Mouse (Mus musculus) neural tube, embryonic 15.5 days (tissue): ENCODE measurements at regions not wholly inside any gene's neighbourhood (a gene's known extent, or its start where the extent isn't known, plus 50 kb on each side); places are given as distances from the start of the nearest gene placed in this dataset.

Experiments
- ATAC-seq: fragments of 200-750 bp; cut with Nextera tagmentation; 2 replicates; pipeline ENCODE4 v1.8.0; 2017; ENCODE audit warnings: mild to moderate bottlenecking, moderate TSS enrichment, moderate library complexity; ENCODE audit not compliant: low FRiP score
- H3K27ac ChIP-seq: fragments of 300-500 bp; sonication (generic); replicated peaks from 2 replicates; pipeline ENCODE4 v1.5.1; 2015; ENCODE audit warnings: mild to moderate bottlenecking, inconsistent platforms
- H3K27me3 ChIP-seq: fragments of 300-500 bp; sonication (generic); replicated peaks from 2 replicates; pipeline ENCODE4 v1.6.1; 2015; ENCODE audit warnings: inconsistent platforms
- H3K36me3 ChIP-seq: fragments of 300-500 bp; sonication (generic); 2 replicates; pipeline ENCODE4 v1.6.1; 2015; ENCODE audit warnings: inconsistent platforms
- H3K4me1 ChIP-seq: fragments of 300-500 bp; sonication (generic); 2 replicates; pipeline ENCODE4 v1.6.1; 2015; ENCODE audit warnings: inconsistent platforms
- H3K4me2 ChIP-seq: fragments of 300-500 bp; sonication (generic); 2 replicates; pipeline ENCODE4 v1.6.1; 2015; ENCODE audit warnings: inconsistent platforms, mild to moderate bottlenecking, moderate library complexity
- H3K4me3 ChIP-seq: fragments of 300-500 bp; sonication (generic); replicated peaks from 2 replicates; pipeline ENCODE4 v1.5.1; 2015; ENCODE audit warnings: mild to moderate bottlenecking, inconsistent platforms
- H3K9ac ChIP-seq: fragments of 300-500 bp; sonication (generic); replicated peaks from 2 replicates; pipeline ENCODE4 v1.6.1; 2015; ENCODE audit warnings: mild to moderate bottlenecking, inconsistent platforms
- H3K9me3 ChIP-seq: fragments of 300-500 bp; sonication (generic); replicated peaks from 2 replicates; pipeline ENCODE4 v1.6.1; 2016; ENCODE audit warnings: inconsistent platforms
- WGBS: fragments of 180-500 bp; shearing (Covaris S2); methylation state at CpG from one replicate; pipeline ENCODE4 v1.1.7; 2015; ENCODE audit warnings: mixed read lengths; 5-methylcytosine and 5-hydroxymethylcytosine counted together

- H3K36me3 ChIP-seq = no peaks in the 10 kb centered on the region
- H3K9me3 ChIP-seq = no peaks in the 10 kb centered on the region
- H3K4me1 ChIP-seq = no peaks in the 10 kb centered on the region
- 79% methylated on average over 7 of the region's 7 CpGs for WGBS
- H3K4me2 ChIP-seq = no peak overlapping the region
- no peak overlapping the region for H3K9ac ChIP-seq
- ATAC-seq = no peak
- H3K27ac ChIP-seq = no peak overlapping the region
- H3K4me3 ChIP-seq = no peak overlapping the region
- H3K27me3 ChIP-seq = no peaks in the 10 kb centered on the region
Measured at GRCm38 (mm10) chr4:31454898-31455297, 509.0 kb upstream of the Map3k7 start.

- 84% methylated on average over 4 of the region's 4 CpGs for WGBS
Measured at GRCm38 (mm10) chr4:31455466-31455865, 508.4 kb upstream of the Map3k7 start.

GRCm38 (mm10) chr4:31462456-31462855, 501.4 kb upstream of the Map3k7 start:
- H3K36me3 ChIP-seq = no peaks in the 10 kb centered on the region
- WGBS = 66% methylated on average over 4 of the region's 4 CpGs
- H3K27ac ChIP-seq = no peak overlapping the region
- no peak overlapping the region for H3K4me2 ChIP-seq
- no peak overlapping the region for H3K9ac ChIP-seq
- ATAC-seq = no peak
- H3K9me3 ChIP-seq = no peaks in the 10 kb centered on the region
- H3K4me3 ChIP-seq = no peak overlapping the region
- H3K4me1 ChIP-seq = 0 out of 2 replicates have a peak, but pooled peaks cover 4% of the 10 kb centered on the region
- no peaks in the 10 kb centered on the region for H3K27me3 ChIP-seq

More at GRCm38 (mm10) chr4:31455466-31455865, 508.4 kb upstream of the Map3k7 start:
- Histone ChIP-seq H3K4me1 (no peaks in the 10 kb centered on the region), H3K4me3 (no peak overlapping the region), H3K27me3 (no peaks in the 10 kb centered on the region), H3K36me3 (no peaks in the 10 kb centered on the region), H3K4me2 (no peak overlapping the region), H3K9ac (no peak overlapping the region), H3K27ac (no peak overlapping the region), H3K9me3 (no peaks in the 10 kb centered on the region)
- no peak for ATAC-seq

- no peak overlapping the region for H3K27ac ChIP-seq
- no peaks in the 10 kb centered on the region for H3K27me3 ChIP-seq
- H3K9me3 ChIP-seq = no peaks in the 10 kb centered on the region
- H3K4me1 ChIP-seq = 0 out of 2 replicates have a peak, but pooled peaks cover 4% of the 10 kb centered on the region
- 90% methylated on average over 5 of the region's 5 CpGs for WGBS
- H3K4me3 ChIP-seq = no peak overlapping the region
- no peak overlapping the region for H3K9ac ChIP-seq
- no peak; the same call in 1 of the 2 replicates for ATAC-seq
- no peak overlapping the region for H3K4me2 ChIP-seq
- no peaks in the 10 kb centered on the region for H3K36me3 ChIP-seq
Measured at GRCm38 (mm10) chr4:31463130-31463698, 500.7 kb upstream of the Map3k7 start.

GRCm38 (mm10) chr4:31468306-31468705, 495.6 kb upstream of the Map3k7 start:
- no peak for ATAC-seq
- H3K4me2 ChIP-seq = peak overlapping the region; percentile 28; the same call in 1 of the 2 replicates
- 50% methylated on average over 9 of the region's 9 CpGs for WGBS

GRCm38 (mm10) chr4:31469803-31470202, 494.1 kb upstream of the Map3k7 start:
- Histone ChIP-seq H3K9ac (no peak overlapping the region), H3K36me3 (no peaks in the 10 kb centered on the region), H3K4me3 (no peak overlapping the region), H3K27me3 (no peaks in the 10 kb centered on the region), H3K4me2 (no peak overlapping the region), H3K9me3 (no peaks in the 10 kb centered on the region), H3K4me1 (no peaks in the 10 kb centered on the region), H3K27ac (no peak overlapping the region)
- 82% methylated on average over 4 of the region's 4 CpGs for WGBS
- no peak for ATAC-seq

More at GRCm38 (mm10) chr4:31468306-31468705, 495.6 kb upstream of the Map3k7 start:
- H3K4me1 ChIP-seq = no peaks in the 10 kb centered on the region
- H3K4me3 ChIP-seq = 0 out of 2 replicates have a peak overlapping the region, but pooled peaks have one; percentile 6
- H3K27ac ChIP-seq = no peak overlapping the region
- H3K9me3 ChIP-seq = no peaks in the 10 kb centered on the region
- H3K36me3 ChIP-seq = no peaks in the 10 kb centered on the region
- no peak overlapping the region for H3K9ac ChIP-seq
- no peaks in the 10 kb centered on the region for H3K27me3 ChIP-seq

GRCm38 (mm10) chr4:31492535-31492934, 471.4 kb upstream of the Map3k7 start:
- 79% methylated on average over 3 of the region's 3 CpGs for WGBS
- no peak overlapping the region for H3K4me2 ChIP-seq
- H3K4me3 ChIP-seq = no peak overlapping the region
- no peaks in the 10 kb centered on the region for H3K36me3 ChIP-seq
- no peak overlapping the region for H3K9ac ChIP-seq
- H3K27ac ChIP-seq = no peak overlapping the region
- H3K27me3 ChIP-seq = no peaks in the 10 kb centered on the region
- H3K9me3 ChIP-seq = no peaks in the 10 kb centered on the region
- ATAC-seq = no peak
- H3K4me1 ChIP-seq = no peaks in the 10 kb centered on the region

- no peaks in the 10 kb centered on the region for H3K27me3 ChIP-seq
- 34% methylated on average over 3 of the region's 3 CpGs for WGBS
- H3K36me3 ChIP-seq = no peaks in the 10 kb centered on the region
- no peaks in the 10 kb centered on the region for H3K4me1 ChIP-seq
- H3K9me3 ChIP-seq = no peaks in the 10 kb centered on the region
- H3K4me3 ChIP-seq = no peak overlapping the region
- no peak overlapping the region for H3K4me2 ChIP-seq
- ATAC-seq = no peak
- H3K9ac ChIP-seq = no peak overlapping the region
- H3K27ac ChIP-seq = no peak overlapping the region
Measured at GRCm38 (mm10) chr4:31493087-31493511, 470.8 kb upstream of the Map3k7 start.

- no peaks in the 10 kb centered on the region for H3K4me1 ChIP-seq
- H3K4me2 ChIP-seq = no peak overlapping the region
- no peaks in the 10 kb centered on the region for H3K36me3 ChIP-seq
- WGBS = 96% methylated on average over 2 of the region's 2 CpGs
- no peak for ATAC-seq
- H3K27me3 ChIP-seq = no peaks in the 10 kb centered on the region
- no peak overlapping the region for H3K27ac ChIP-seq
- no peak overlapping the region for H3K4me3 ChIP-seq
- H3K9ac ChIP-seq = no peak overlapping the region
- H3K9me3 ChIP-seq = no peaks in the 10 kb centered on the region
Measured at GRCm38 (mm10) chr4:31499888-31500287, 464.0 kb upstream of the Map3k7 start.

- H3K4me2 ChIP-seq = no peak overlapping the region
- ATAC-seq = no peak
- no peaks in the 10 kb centered on the region for H3K9me3 ChIP-seq
- H3K9ac ChIP-seq = no peak overlapping the region
- no peak overlapping the region for H3K27ac ChIP-seq
- H3K4me1 ChIP-seq = no peaks in the 10 kb centered on the region
- 53% methylated on average over 4 of the region's 4 CpGs for WGBS
- no peaks in the 10 kb centered on the region for H3K27me3 ChIP-seq
- no peak overlapping the region for H3K4me3 ChIP-seq
- no peaks in the 10 kb centered on the region for H3K36me3 ChIP-seq
Measured at GRCm38 (mm10) chr4:31500432-31500831, 463.5 kb upstream of the Map3k7 start.

GRCm38 (mm10) chr4:31525638-31526207, 438.2 kb upstream of the Map3k7 start:
- WGBS = 45% methylated on average over 4 of the region's 4 CpGs

GRCm38 (mm10) chr4:31536811-31537210, 427.1 kb upstream of the Map3k7 start:
- Histone ChIP-seq H3K4me3 (no peak overlapping the region), H3K4me2 (no peak overlapping the region), H3K9ac (no peak overlapping the region), H3K36me3 (no peaks in the 10 kb centered on the region), H3K27ac (no peak overlapping the region), H3K27me3 (no peaks in the 10 kb centered on the region), H3K9me3 (no peaks in the 10 kb centered on the region), H3K4me1 (no peaks in the 10 kb centered on the region)
- 95% methylated on average over 1 of the region's 1 CpGs for WGBS
- ATAC-seq = no peak

More at GRCm38 (mm10) chr4:31525638-31526207, 438.2 kb upstream of the Map3k7 start:
- Histone ChIP-seq H3K27me3 (no peaks in the 10 kb centered on the region), H3K4me2 (no peak overlapping the region), H3K4me3 (no peak overlapping the region), H3K9ac (no peak overlapping the region), H3K36me3 (no peaks in the 10 kb centered on the region), H3K4me1 (no peaks in the 10 kb centered on the region), H3K9me3 (no peaks in the 10 kb centered on the region), H3K27ac (no peak overlapping the region)
- no peak for ATAC-seq
